Mouse (Mus musculus): Measurements from ENCODE around the gene Tab1.

Gene Tab1

GRCm38 (mm10) chr15:80132993-80133586 is at the start of gene Tab1:
Gene Tab1 (plus strand): TSS chr15:80133127.
- in situ Hi-C loops (cut with MboI; ENCODE audit: unreplicated experiment in 2 of 2): no loop called here

DNA sequence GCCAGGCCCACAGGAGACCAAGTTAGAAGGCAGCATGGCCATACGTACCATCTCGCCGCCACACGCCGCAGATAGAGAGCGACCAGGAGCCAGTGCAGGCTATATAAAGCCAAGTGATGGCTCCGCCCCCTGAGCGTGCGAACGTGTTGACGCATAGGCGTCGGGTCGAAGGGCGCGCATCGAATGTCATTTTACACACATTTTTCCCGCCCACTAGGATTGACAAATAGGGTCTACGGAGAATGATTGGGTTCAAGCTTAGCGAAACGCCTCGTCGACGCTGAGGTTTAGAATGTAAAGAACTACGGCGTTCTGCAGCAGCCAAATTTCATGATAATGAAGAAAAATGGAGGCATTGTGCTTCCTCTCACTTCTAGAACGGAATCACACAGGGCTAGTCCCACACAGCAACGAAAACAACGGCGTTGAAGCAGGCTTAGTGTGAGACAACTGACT is 49.6 kb upstream of the Tab1 start:
- in situ Hi-C loops (cut with MboI; ENCODE audit: unreplicated experiment in 2 of 2): loop anchor here in 1 of 2 experiments (10.0 kb wide), 2 partner anchors 329 to 611 kb away; no protein-coding TSS in a partner anchor

DNA sequence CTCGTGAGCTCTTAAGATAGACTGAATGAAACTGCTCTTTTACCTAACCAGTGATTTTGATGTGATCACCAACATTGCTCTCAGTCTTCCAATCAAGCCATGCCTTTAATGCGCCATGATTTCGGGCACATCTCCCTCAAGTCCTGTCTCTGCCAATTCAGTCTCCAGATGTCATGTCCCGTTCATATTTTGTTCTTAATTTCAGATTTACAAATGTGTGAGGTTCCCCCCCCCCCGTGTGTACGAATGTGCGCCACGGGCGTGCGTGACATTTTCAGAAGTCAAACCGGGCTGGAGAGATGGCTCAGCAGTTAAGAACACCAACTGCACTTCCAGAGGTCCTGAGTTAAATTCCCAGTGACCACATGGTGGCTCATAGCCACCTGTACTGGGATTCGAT is 49.2 kb upstream of the Tab1 start:
- in situ Hi-C loops (cut with MboI; ENCODE audit: unreplicated experiment in 2 of 2): loop anchor here in 1 of 2 experiments (10.0 kb wide), 2 partner anchors 329 to 611 kb away; no protein-coding TSS in a partner anchor

DNA sequence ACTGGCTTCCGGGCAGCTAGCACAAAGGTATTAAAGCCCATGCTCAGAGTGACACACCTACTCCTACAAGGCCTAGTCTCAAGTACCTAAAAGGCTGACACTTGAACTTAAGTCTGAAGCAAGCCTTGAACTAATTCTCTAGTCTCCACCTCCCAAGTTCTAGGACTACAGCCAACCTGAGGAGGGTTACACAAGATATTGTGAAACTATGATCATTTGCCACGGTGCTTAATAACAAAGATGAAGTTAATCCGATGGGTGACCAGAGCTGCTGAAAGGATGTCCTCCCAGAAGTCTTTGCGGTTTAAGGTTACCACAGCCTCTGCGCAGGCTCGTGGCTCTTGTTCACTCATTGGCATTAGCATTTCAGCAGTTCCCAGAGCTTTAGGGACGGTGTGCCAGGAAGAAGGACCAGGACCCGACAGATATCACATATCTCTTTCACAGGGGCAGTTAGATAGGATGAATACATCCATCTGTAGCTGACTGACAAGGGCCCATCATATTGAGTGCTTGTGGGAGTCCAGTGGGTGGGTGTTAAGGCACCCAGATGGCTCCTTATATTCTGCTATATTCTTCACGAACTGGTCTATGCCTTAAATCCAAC is 45.4 kb upstream of the Tab1 start:
- in situ Hi-C loops (cut with MboI; ENCODE audit: unreplicated experiment in 2 of 2): loop anchor here in 1 of 2 experiments (10.0 kb wide), 2 partner anchors 333 to 607 kb away; no protein-coding TSS in a partner anchor

GRCm38 (mm10) chr15:80088637-80089036 is 44.3 kb upstream of the Tab1 start:
- in situ Hi-C loops (cut with MboI; ENCODE audit: unreplicated experiment in 2 of 2): loop anchor here in 1 of 2 experiments (10.0 kb wide), 2 partner anchors 334 to 606 kb away; no protein-coding TSS in a partner anchor

DNA sequence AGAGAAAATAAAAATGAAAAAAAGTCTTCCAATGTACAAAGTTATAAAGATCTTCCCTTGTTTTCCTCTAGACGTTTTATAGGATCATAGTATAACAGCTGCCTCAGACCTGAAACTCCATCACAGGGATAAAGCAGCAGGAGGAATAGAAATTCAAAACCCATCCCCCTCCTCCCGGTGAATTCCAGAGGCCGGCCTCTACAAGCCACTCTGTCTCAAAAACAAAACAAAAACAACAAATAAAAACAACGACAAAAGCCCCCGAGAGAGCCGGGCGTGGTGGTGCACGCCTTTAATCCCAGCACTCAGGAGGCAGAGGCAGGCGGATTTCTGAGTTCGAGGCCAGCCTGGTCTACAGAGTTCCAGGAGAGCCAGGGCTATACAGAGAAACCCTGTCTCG is 42.8 kb upstream of the Tab1 start:
- in situ Hi-C loops (cut with MboI; ENCODE audit: unreplicated experiment in 2 of 2): loop anchor here (5.0 to 10.0 kb wide), 3 partner anchors 132 to 615 kb away; no protein-coding TSS in a partner anchor

DNA sequence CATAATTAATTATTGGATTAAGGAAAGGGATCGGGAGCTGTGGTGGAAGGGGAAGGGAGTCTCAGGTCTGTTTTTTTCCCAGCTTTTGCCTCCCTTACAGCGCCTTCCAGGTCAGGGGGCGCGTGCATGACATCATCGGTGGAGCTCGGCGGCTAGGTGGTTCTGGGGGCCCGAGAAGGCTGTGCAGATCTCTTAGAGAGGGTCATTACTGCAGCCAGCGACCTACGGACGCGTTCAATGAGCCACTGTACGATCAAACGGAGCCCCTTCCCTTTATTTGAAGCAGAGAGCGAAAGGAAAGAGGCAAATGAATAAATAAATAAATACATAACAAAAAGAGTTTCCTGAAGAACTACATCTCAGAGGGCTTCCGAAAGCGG is 42.2 kb upstream of the Tab1 start:
- in situ Hi-C loops (cut with MboI; ENCODE audit: unreplicated experiment in 2 of 2): loop anchor here (5.0 to 10.0 kb wide), 3 partner anchors 132 to 614 kb away; no protein-coding TSS in a partner anchor

DNA sequence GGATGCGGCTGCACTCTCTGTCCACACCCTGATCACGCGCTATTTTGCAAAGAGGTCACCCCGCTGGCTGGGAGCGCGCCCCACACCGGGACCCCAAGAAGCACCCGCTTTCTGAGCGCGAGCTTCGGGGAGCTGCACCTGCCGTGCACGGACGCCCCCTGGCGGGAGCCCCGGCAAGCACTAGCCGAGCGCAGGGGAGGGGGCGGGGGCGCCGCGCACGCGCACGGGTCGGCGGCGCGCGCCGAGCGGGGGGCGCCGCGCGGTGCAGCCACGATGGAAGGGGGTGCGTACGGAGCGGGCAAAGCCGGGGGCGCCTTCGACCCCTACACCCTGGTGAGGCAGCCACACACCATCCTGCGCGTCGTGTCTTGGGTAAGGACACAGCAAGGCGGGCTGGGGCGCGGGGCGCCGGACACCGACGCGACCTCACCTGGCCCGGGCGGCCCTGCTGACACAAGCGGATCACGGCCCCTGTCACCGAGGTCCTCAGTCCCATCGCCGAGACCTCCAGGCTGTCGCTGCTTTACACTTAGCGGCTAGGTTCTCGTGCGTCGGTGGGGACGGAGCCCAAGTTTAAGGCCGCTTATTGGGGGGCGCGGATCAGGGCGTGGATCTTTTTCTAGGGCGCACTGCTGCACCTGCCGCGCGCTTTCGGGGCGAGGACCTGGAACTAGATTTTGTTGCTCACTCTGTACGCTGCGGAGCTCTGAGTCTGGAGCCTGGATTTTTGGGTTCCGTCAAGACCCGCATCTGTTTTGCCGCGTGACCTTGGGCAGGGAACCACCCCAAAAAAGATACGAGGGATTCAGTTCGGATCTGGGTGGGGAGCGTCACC is 41.6 kb upstream of the Tab1 start, which contains the start of the genes Syngr1 and Rpl3:
TSS of gene Syngr1 (plus strand) at position 214 of the 835 bp plus-strand sequence.
TSS of gene Rpl3 (minus strand) at position 748 of the 835 bp plus-strand sequence.
- in situ Hi-C loops (cut with MboI; ENCODE audit: unreplicated experiment in 2 of 2): loop anchor here (5.0 to 10.0 kb wide), 3 partner anchors 131 to 613 kb away; no protein-coding TSS in a partner anchor

- in situ Hi-C loops (cut with MboI; ENCODE audit: unreplicated experiment in 2 of 2): loop anchor here (5.0 to 10.0 kb wide), 3 partner anchors 130 to 613 kb away; no protein-coding TSS in a partner anchor
Observed at GRCm38 (mm10) chr15:80092041-80092441, 40.9 kb upstream of the Tab1 start.

DNA sequence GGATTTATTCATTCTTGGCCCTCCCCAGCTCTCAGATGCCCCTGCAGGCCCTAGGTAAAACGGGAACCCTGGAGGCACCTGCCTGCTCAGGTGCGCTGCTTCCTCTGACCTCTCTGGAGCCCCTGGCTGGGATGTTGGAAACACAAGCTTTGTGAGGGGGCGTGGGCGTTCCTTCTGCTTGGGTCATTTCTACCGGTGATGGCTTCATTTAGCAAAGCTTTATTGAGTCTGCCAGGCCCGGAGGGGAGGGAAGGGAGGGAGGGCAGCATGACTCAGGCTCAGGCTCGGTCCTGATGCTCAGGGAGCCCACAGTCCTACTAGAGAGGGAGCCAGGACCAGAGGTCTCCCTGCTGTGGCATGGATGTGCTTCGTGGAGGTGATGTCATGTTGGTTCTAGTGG is 40.3 kb upstream of the Tab1 start:
- in situ Hi-C loops (cut with MboI; ENCODE audit: unreplicated experiment in 2 of 2): loop anchor here (5.0 to 10.0 kb wide), 3 partner anchors 130 to 612 kb away; no protein-coding TSS in a partner anchor

GRCm38 (mm10) chr15:80094201-80094600 is 38.7 kb upstream of the Tab1 start:
- in situ Hi-C loops (cut with MboI; ENCODE audit: unreplicated experiment in 2 of 2): loop anchor here (5.0 to 10.0 kb wide), 3 partner anchors 128 to 611 kb away; no protein-coding TSS in a partner anchor

GRCm38 (mm10) chr15:80095596-80095995 is 37.3 kb upstream of the Tab1 start:
- in situ Hi-C loops (cut with MboI; ENCODE audit: unreplicated experiment in 2 of 2): loop anchor here in 1 of 2 experiments (10.0 kb wide), 2 partner anchors 129 to 609 kb away; no protein-coding TSS in a partner anchor

GRCm38 (mm10) chr15:80096406-80096805 is 36.5 kb upstream of the Tab1 start:
- in situ Hi-C loops (cut with MboI; ENCODE audit: unreplicated experiment in 2 of 2): loop anchor here in 1 of 2 experiments (10.0 kb wide), 2 partner anchors 128 to 608 kb away; no protein-coding TSS in a partner anchor

- in situ Hi-C loops (cut with MboI; ENCODE audit: unreplicated experiment in 2 of 2): loop anchor here in 1 of 2 experiments (10.0 kb wide), 2 partner anchors 128 to 608 kb away; no protein-coding TSS in a partner anchor
Observed at GRCm38 (mm10) chr15:80096946-80097881, 35.7 kb upstream of the Tab1 start.

DNA sequence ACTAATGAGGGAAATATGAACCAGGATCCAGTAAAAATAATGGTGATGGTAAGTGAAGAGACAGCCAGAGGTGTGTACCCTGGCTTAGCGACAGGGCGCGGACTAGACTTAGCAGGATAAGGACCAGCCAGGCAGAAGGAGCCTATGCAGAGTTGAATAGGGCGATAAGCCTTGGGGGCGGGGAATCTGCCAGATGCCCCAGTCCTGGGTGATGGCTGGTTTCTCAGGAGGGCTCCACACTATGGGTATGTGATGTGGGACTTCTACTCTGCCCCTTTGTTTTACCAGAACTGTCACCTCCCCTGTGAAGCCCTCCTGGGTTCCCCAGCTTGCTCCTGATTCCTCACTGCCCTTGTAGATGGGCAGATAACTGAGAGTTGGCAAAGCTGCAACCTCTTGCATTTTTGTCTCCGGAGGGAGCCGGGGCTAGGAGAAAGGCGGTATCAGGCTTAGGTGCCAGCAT is 34.9 kb upstream of the Tab1 start:
- in situ Hi-C loops (cut with MboI; ENCODE audit: unreplicated experiment in 2 of 2): loop anchor here in 1 of 2 experiments (10.0 kb wide), 2 partner anchors 127 to 607 kb away; no protein-coding TSS in a partner anchor

- in situ Hi-C loops (cut with MboI; ENCODE audit: unreplicated experiment in 2 of 2): loop anchor here in 1 of 2 experiments (10.0 kb wide), 2 partner anchors 126 to 606 kb away; no protein-coding TSS in a partner anchor
Observed at GRCm38 (mm10) chr15:80098809-80099208, 34.1 kb upstream of the Tab1 start.

DNA sequence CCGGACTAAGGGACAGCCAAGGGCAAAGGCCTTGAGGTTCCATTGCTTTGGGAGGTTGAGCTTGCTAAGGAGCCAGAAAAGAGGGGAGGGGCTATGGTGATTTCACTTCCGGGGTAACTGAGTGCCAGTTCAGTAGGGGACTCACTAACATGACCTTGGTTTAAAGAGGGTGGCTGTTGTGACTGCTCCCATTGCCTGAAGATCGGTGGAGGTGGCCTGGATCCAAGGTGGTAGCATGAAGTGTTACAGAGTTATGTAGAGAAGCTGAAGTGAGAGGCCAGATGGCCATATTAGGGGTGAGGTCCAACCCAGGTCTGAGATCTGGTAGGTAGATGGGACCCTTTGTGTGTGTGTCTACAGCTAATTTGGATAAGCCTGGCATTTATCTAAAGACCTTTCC is 33.5 kb upstream of the Tab1 start:
- in situ Hi-C loops (cut with MboI; ENCODE audit: unreplicated experiment in 2 of 2): loop anchor here in 1 of 2 experiments (10.0 kb wide), 2 partner anchors 125 to 605 kb away; no protein-coding TSS in a partner anchor

DNA sequence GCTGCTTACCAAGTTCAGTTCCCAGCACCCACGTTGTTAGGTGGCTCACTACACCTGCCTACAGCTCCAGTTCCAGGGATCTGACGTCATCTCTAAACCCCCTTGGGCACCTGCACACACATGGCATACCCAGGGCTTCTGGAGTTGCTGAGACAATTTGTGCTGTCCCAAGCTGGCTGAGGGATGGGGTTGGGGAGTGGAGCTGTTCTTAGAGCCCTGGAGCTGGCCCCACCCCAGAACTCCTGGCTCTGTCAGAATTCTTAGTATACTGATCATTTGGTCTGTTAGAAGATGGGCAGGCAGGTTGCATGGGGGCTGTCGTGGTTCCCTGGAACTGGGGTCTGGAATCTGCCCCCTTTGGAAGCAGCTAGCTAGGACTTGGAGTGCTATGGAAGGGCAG is 32.7 kb upstream of the Tab1 start:
- in situ Hi-C loops (cut with MboI; ENCODE audit: unreplicated experiment in 2 of 2): no loop called here

- in situ Hi-C loops (cut with MboI; ENCODE audit: unreplicated experiment in 2 of 2): no loop called here
Observed at GRCm38 (mm10) chr15:80100871-80101270, 32.1 kb upstream of the Tab1 start.

Data from v-Abl transformed pro-B cells (cell line).